Mouse (Mus musculus): Measurements from ENCODE around the gene Aftph. TPM values are rescaled to one million over a fixed set of nuclear protein-coding genes. Genes with fewer than 3 reads are reported as not detected.

Gene Aftph
- polyA plus RNA-seq, 2 experiments from 2014 or later = 43.3 to 57.5 TPM

GRCm38 (mm10) chr11:20646986-20647726 is 94.2 kb downstream of the Aftph start:
- ATAC-seq = no peak

- no peak for ATAC-seq
These were observed 95.2 kb downstream of the Aftph start for GRCm38 (mm10) chr11:20646142-20646541.

- no peak for ATAC-seq
These were observed 95.9 kb downstream of the Aftph start for GRCm38 (mm10) chr11:20645521-20645920.

GRCm38 (mm10) chr11:20644872-20645271 is 96.5 kb downstream of the Aftph start:
- ATAC-seq = no peak

DNA sequence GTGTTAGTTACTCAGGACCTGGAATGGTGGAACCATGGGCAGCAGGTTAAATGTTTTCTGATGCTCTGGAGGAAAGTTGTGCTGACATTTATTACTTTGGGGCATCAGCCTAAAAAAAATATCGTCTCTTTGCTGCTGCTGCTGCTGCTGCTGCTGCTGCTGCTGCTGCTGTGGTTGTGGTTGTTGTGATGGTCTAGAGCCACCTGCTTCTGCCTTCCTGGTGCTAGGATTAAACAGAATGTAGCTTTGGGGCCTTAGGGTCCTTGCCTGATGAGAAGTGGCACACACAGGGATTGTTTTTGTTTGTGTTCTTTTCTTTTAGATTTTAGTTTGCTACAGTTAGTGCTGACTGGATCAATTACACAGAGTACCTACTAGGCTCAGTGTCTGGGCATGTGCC is 97.2 kb downstream of the Aftph start:
- no peak for ATAC-seq

- no peak for ATAC-seq
These were observed 98.2 kb downstream of the Aftph start for GRCm38 (mm10) chr11:20643161-20643560.

- ATAC-seq = no peak
These were observed 99.1 kb downstream of the Aftph start for GRCm38 (mm10) chr11:20642321-20642720.

DNA sequence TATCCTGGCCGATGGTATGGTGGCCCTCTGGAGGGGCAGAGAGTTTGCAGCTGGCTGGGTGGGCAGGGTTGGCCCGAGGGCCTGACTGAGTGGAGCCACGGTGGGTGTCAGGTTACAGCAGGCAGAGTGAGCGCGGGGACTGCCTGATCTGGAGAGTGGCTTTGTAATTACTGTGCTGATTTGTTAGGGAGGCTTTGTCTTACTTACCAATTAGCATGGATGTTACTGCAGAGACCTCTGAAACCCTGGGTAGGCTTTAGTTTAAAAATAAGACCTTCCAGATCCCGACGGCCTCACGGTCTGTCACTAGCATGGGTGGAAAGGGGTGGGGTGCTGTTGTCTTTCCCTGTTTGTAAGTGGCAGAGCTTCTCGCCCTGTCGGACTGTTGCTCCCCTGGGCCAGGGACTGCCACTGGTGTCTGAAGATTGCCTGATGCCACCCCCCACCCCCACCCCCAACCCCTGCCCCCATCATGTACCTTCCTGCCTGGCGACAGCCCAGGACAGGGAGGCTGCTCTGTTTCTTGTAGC is 101.4 kb downstream of the Aftph start:
- ATAC-seq = no peak

DNA sequence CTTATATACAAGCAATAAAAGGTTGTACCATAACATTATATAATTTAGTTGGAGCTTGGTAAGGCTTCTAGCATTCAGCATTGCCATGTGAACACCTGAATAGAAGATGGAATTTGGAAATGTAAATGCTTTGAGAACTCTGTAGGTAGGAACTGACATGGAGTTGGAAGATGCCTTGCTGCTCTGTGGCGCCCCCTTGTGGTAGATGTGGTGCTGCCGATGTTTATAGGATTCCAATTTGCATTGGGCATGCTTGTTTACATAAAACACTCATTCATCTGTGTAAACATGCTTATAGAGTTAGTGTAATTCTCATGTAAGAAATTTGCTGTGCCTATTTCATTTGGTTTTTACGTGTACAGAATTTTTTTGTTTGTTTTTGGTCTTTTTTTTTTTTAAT is 102.5 kb downstream of the Aftph start:
- ATAC-seq = peak; percentile 62

DNA sequence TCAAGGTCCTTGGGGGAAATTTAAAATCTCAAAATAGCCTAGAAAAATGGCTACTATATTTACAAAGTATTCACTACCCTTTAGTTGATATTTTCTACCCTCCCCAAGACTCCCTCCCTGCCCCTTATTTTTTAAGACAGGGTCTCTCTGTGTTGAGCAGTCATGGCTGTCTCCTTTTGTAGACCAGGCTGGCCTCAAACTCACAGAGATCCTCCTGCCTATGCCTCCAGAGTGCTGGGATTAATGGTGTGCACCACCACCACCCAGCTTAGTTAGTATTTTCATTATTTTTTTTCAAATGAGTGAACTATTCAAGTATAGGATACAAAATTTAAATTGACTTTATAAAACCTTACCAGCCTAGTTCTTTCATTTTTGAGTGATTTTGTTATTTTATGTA is 104.3 kb downstream of the Aftph start:
- ATAC-seq = no peak

- no peak for ATAC-seq
These were observed 105.3 kb downstream of the Aftph start for GRCm38 (mm10) chr11:20636114-20636513.

DNA sequence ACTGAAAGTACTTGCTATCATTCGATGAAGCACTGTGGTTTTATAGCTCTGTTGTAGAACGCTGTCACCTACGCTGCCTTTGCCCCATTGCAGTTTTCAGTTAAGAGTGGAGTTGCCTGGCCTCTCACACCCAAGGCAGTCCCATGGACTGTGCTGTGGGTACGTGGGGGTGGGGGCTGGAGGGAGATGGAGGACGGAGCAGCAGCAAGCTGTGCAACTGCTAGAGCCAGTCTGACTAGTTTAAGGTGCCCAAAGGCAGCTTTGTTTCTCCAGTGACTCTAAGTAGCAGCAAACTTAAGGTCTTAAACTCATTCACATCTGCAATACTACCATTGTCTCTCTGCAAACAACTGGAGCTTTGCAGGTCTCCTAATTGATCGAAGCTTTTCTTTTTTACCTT is 105.7 kb downstream of the Aftph start:
- ATAC-seq = no peak

Other genes with a start within 250 kb of the Aftph start
- 10 to 100 TPM; 18.5 TPM for gene Sertad2, start 198.3 kb downstream of the Aftph start, polyA plus RNA-seq (2017; shearing (Covaris generic))
- gene Lgalsl, start 89.5 kb upstream of the Aftph start, polyA plus RNA-seq (2017; shearing (Covaris generic)) = 1 to 10 TPM; 7.4 to 9.7 TPM